Mouse (Mus musculus): ENCODE results near the gene Kcnq5.
A peak's percentile ranks its signal among the peaks of the same experiment; 100 is the strongest.

Kcnq5 gene

GRCm38 (mm10) chr1:21961251-21962082 is at the start of gene Kcnq5:
TSS of gene Kcnq5 (minus strand) at chr1:21961942.
- DNase-seq (ENCODE audit: low spot score) = peak; percentile 53

- DNase-seq (ENCODE audit: low spot score) = no peak
These were observed 18.0 kb upstream of the Kcnq5 start for GRCm38 (mm10) chr1:21979755-21980154.

- no peak for DNase-seq (ENCODE audit: low spot score)
These were observed 17.6 kb upstream of the Kcnq5 start for GRCm38 (mm10) chr1:21979292-21979691.

- DNase-seq (ENCODE audit: low spot score) = no peak
These were observed 12.3 kb upstream of the Kcnq5 start for GRCm38 (mm10) chr1:21974040-21974439.

- DNase-seq (ENCODE audit: low spot score) = no peak
These were observed 5.4 kb upstream of the Kcnq5 start for GRCm38 (mm10) chr1:21967139-21967538.

GRCm38 (mm10) chr1:21962896-21963864 is 1.4 kb upstream of the Kcnq5 start:
- DNase-seq (ENCODE audit: low spot score) = no peak

GRCm38 (mm10) chr1:21962083-21962471 is 335 bp upstream of the Kcnq5 start:
- peak; percentile 9 for DNase-seq (ENCODE audit: low spot score)

- peak; percentile 8 for DNase-seq (ENCODE audit: low spot score)
These were observed 1.1 kb downstream of the Kcnq5 start for GRCm38 (mm10) chr1:21960421-21961250.

GRCm38 (mm10) chr1:21959648-21960285 is 2.0 kb downstream of the Kcnq5 start:
- DNase-seq (ENCODE audit: low spot score) = no peak

- no peak for DNase-seq (ENCODE audit: low spot score)
These were observed 3.7 kb downstream of the Kcnq5 start for GRCm38 (mm10) chr1:21958013-21958412.

- no peak for DNase-seq (ENCODE audit: low spot score)
These were observed 20.9 kb downstream of the Kcnq5 start for GRCm38 (mm10) chr1:21940831-21941230.

GRCm38 (mm10) chr1:21927182-21927581 is 34.6 kb downstream of the Kcnq5 start:
- no peak for DNase-seq (ENCODE audit: low spot score)

- no peak for DNase-seq (ENCODE audit: low spot score)
These were observed 38.5 kb downstream of the Kcnq5 start for GRCm38 (mm10) chr1:21923293-21923642.

GRCm38 (mm10) chr1:21922578-21923292 is 39.0 kb downstream of the Kcnq5 start:
- no peak for DNase-seq (ENCODE audit: low spot score)

- DNase-seq (ENCODE audit: low spot score) = no peak
These were observed 42.5 kb downstream of the Kcnq5 start for GRCm38 (mm10) chr1:21919276-21919675.

GRCm38 (mm10) chr1:21896067-21896719 is 65.5 kb downstream of the Kcnq5 start:
- DNase-seq (ENCODE audit: low spot score) = no peak

GRCm38 (mm10) chr1:21883747-21884146 is 78.0 kb downstream of the Kcnq5 start:
- DNase-seq (ENCODE audit: low spot score) = no peak

- DNase-seq (ENCODE audit: low spot score) = no peak
These were observed 90.9 kb downstream of the Kcnq5 start for GRCm38 (mm10) chr1:21870889-21871288.

GRCm38 (mm10) chr1:21868484-21868883 is 93.3 kb downstream of the Kcnq5 start:
- DNase-seq (ENCODE audit: low spot score) = no peak

- DNase-seq (ENCODE audit: low spot score) = no peak
These were observed 105.3 kb downstream of the Kcnq5 start for GRCm38 (mm10) chr1:21856399-21856798.
